Mouse (Mus musculus) ES-CJ7 (cell line): ENCODE measurements around the gene Gm45213.

Experiments
- DNase-seq: peaks from one replicate; pipeline ENCODE4 v3.0.0; 2011; ENCODE audit warnings: low read depth, low spot score

Gene Gm45213

DNA sequence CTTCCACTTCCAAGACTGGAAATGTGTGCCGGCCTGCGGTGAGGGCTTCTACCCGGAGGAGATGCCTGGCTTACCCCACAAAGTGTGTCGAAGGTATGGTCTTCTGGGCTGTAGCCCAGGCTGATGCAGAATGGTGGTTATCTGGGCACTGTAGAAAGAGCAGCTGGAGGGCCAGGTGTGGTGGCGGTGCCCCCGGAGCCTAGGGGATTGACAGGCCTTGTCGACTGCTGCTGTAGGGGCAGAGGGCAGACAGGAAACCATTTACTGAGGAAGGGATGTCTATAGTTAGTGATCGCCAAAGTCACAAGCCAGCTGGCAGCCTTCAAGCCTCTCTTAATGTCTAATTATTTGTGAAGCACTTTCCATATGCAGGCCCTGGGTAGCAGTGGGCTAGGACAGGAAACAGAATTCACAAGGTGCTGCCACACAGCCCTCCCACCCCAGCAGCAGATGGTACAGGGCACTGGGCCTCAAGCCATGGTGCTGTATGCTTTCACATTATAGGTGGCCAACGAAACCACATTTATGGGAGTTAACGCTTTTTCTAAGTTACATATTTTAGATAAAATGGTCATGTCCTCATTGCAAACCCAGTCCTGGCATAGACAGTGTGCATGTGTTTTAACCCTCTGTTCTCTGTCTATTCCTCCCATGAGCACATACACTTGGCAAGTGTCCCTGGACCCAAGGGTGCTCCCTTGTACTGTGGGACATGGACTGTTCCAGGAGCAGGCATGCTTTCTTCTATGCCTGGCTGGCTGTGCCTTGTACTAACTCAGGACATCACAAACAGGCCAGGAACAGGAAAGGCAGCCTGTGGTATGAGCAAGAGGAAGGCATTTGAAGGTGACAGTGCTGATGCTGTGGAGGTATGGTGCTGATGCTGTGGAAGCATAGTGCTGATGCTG is at the start of gene Gm45213:
TSS of gene Gm45213 (plus strand) at position 51 of the 908 bp plus-strand sequence.
- DNase-seq, result no peak

GRCm38 (mm10) chr7:66001035-66001754 is 42.2 kb upstream of the Gm45213 start:
- no peak for DNase-seq

GRCm38 (mm10) chr7:66001797-66002196 is 41.6 kb upstream of the Gm45213 start:
- no peak for DNase-seq

GRCm38 (mm10) chr7:66003447-66003846 is 40.0 kb upstream of the Gm45213 start:
- no peak for DNase-seq

GRCm38 (mm10) chr7:66003865-66004638 is 39.4 kb upstream of the Gm45213 start:
- DNase-seq, result no peak

DNA sequence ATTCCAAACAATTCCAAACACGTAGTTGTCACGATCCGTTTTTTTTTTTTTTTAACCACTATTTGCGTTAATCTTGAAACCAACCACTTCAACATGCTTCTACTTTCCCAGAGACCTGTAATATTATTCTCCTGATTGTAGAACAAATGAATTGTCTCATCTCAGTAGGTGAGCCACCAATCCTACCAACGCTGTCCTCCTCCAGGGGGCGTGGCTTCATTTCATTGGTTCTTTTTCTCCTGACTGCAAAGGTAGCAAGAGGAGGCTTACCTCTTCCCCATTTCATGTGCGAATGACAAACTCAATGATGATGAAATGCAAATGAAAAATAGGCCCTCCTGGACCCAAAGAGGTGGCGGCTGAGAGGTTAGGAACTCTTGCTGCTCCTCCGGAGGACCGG is 38.3 kb upstream of the Gm45213 start:
- no peak for DNase-seq

DNA sequence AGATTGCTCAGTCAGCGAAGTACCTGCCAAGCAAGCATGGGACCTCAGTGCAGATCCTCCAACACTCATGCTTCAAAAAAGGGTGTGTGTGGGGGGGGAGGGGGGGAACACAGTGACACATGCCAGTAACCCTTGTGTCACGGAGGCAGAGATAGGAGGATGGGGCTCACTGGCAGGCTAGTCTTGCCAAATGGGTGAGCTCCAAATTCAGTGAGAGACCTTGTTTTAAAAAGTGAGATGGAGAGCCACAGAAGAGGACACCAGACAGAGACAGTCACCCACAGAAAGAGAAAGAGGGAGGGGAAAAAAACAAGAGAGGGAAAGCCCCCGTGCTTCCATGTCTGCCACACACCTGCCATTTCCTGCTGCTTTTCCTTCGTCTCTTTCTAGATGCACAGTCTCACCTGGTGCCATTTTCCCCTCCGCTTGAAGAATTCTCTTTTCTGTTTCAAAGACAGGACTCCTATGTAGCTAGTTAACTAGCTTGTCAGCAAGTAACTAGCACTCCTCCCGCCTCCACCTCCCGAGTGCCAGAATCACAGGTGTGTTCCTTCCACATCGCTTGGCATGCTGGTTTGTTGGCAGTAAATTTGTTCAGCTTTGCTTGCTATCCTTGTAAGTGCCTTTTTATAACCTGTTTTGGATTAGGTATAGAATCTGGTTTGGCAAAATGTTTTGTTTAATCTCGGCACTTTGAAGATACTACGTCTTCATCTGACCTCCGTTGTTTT is 35.1 kb upstream of the Gm45213 start:
- no peak for DNase-seq

GRCm38 (mm10) chr7:66008892-66009273 is 34.5 kb upstream of the Gm45213 start:
- no peak for DNase-seq

- no peak for DNase-seq
These were observed 32.9 kb upstream of the Gm45213 start for GRCm38 (mm10) chr7:66010518-66010917.

- peak; percentile 40 for DNase-seq
These were observed 15.7 kb upstream of the Gm45213 start for GRCm38 (mm10) chr7:66027747-66028146.

- DNase-seq, result no peak
These were observed 14.5 kb upstream of the Gm45213 start for GRCm38 (mm10) chr7:66028766-66029512.

DNA sequence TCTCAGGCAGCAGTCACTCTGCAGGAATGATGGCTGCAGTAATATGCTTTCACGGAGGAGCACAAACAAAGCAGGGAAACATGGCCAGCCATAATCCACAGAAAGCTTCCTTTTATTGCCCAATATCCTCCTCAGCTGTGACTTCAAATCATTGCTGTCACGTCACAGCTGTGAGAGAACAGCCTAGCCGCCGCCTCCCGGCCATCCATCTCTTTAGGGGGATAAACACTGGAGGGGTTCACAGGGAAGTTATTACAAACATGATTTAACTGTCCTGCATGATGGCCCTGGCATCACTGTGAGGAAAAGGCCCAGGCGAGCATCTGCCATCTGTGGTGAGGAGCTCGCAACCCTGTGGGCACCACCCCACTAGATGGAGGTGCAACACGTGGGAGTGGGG is 6.6 kb upstream of the Gm45213 start:
- no peak for DNase-seq

DNA sequence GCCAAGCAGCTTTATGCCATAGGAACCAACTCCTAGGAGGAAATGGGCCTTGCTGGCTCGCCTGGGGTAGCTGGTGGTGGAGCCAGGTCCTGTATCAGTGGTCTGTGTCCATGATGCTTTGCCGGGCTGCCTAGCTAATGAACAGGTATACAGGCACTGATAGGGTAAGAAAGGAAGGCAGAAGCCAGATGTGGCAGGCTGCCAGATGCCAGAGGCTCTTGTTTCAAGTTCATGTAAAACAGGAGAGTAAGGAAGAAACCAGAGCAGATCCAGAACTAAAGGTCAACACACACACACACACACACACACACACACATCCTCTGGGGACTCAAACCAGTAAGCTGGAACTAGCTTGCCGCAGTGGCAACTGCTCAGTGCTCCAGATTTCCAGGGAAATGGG is 5.1 kb upstream of the Gm45213 start:
- DNase-seq, result no peak

DNA sequence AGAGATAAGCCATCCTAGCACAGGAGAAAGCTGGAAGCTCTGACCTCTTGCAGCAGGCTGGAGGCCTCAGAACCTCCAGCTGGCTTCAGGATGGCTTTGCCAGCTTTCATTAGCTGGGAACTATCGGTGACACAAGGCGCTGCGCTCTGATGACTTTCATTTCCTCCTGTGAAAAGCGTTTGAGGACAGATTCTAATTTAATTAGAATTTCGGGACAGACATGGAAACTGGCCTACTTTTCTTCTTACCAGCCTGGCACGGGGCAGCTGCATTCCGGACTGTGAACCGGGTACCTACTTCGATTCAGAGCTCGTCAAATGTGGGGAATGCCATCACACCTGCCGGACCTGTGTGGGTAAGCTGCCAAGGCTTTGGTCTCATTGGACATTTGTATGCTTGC is 4.7 kb upstream of the Gm45213 start:
- DNase-seq, result no peak

- DNase-seq, result no peak
These were observed 3.2 kb upstream of the Gm45213 start for GRCm38 (mm10) chr7:66040026-66040814.

DNA sequence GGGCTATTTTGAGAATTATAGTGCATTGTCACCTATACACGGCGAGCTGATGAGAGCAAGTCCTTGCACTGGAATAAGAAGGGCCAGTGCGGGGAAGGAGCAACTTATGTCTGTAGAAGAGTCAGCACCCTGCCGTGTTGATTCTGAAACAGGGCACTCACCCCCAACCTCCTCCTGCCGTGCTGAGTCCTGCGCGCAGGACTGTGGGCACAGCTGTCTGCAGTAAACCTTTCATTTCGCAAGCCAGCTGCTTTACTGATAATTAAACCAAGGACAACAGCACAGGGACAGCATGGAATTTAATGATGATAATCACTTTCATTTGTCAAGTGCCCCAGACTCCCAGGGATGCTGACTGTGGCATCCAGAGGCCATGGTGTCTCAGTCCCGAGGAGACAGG is 1.2 kb downstream of the Gm45213 start:
- DNase-seq, result no peak

GRCm38 (mm10) chr7:66046921-66047918 is 3.8 kb downstream of the Gm45213 start:
- no peak for DNase-seq

GRCm38 (mm10) chr7:66047975-66048374 is 4.6 kb downstream of the Gm45213 start:
- DNase-seq, result no peak
